Mouse (Mus musculus): Measurements from ENCODE around the gene Capn13. TPM values are rescaled to one million over a fixed set of nuclear protein-coding genes. Genes with fewer than 3 reads are reported as not detected.
"Not testable (repeated sequence)": the region's sequence is repeated elsewhere in the genome, so short reads cannot be mapped to it uniquely, and the experiment has no call there.

Capn13 gene
- polyA plus RNA-seq, 1 experiment from 2014 or later = not detected

DNA sequence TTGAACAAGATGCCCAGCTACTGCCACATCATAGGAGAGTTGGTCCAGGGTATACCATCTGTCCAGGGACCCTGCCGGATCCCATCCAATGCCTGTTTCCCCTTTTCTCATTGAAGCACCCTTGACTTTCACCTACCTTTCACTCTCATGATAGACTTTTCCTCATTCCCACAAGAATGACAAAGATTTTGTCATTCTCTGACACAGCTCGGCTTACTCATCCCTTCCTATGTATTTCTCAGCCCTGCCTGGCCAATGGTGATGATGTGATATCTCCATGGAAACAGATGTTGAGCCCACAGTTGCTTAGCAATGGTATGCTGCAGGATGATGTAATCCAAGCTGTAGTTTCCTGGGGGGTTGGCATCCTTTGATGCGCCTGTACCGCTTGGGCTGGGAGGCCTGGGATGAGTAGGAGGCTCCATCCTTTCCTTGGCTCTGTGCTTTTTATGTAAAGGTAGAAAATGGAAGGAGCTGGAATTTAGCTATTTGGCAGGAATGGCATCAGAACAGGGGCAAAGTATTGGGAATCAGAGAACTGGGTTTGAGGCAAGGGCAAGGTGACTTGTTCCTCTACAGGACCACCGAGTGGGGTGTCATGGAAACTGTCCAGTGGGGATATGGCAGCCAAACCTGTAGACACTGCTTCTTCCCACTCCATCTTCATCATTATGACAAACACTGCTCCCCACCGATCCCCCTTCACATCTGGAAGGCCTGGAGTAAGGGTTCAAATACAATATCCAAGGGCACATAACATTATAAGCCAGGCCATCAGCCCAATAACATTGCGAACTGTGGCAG lies 128.7 kb downstream of the Capn13 start:
- WGBS = 83% methylated on average over 7 of the region's 7 CpGs
- H3K4me3 ChIP-seq = no peak overlapping the region

DNA sequence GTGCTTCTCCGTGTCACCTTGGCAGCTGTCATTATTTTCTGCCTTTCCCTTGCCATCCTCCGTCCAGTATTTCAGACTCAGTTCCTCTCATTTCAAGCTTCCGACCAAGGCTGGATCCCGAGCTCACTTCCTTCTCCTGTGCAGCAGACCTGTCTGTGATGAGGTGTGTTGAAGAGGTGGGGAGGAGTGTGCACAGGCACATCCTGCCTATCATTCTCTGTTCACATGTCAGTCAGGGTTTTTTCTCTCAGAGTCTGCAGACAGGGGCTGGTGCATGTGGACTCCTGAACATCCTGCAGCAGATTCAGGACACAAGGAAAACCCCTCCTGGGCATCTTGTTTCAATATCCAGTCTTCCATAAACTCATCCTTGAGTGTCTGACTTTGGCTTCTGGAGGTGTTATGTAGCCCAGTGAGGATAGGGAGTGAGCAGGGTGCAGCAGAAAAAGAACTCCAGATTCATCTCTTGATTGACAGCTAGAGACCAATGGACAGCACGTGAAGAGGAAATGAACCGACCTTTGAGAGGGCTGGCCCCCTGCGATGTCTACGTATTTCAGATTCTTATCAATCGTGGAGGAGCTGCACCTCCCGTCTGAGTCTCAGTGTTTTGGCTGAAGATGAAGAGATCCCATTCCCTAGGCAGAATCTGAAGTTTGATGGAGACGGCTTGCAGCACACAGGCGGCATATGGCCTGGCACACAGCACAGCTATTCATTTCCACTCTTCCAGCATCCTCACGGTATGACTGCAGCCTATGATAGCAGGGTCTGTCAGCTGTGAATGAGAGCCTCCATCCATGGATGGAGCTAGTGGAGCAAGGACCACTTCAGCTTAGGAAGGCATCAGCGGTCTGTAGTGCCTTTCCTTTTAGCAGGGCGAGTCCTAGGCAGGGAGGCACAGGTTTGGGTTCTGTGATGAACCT lies 129.5 kb downstream of the Capn13 start:
- ATAC-seq (ENCODE audit: insufficient number of reproducible peaks, insufficient read depth, low FRiP score, low TSS enrichment) = no peak
- 77% methylated on average over 15 of the region's 15 CpGs for WGBS

More for the DNA sequence above, 128.7 kb downstream of the Capn13 start:
- Histone ChIP-seq H3K9ac (no peak overlapping the region), H3K4me1 (no peaks in the 10 kb centered on the region), H3K4me2 (replicated peaks) (no peak overlapping the region), H3K27me3 (no peaks in the 10 kb centered on the region), H3K9me3 (no peaks in the 10 kb centered on the region), H3K27ac (no peak overlapping the region), H3K36me3 (no peaks in the 10 kb centered on the region)
- no peak for ATAC-seq (ENCODE audit: insufficient number of reproducible peaks, insufficient read depth, low FRiP score, low TSS enrichment)

GRCm38 (mm10) chr17:73263077-73263501 lies 137.6 kb downstream of the Capn13 start:
- Histone ChIP-seq H3K4me3 (no peak overlapping the region), H3K4me1 (0 out of 2 replicates have a peak, but pooled peaks cover 3% of the 10 kb centered on the region), H3K9ac (no peak overlapping the region), H3K27me3 (no peaks in the 10 kb centered on the region), H3K36me3 (no peaks in the 10 kb centered on the region), H3K27ac (no peak overlapping the region), H3K4me2 (replicated peaks) (no peak overlapping the region), H3K9me3 (no peaks in the 10 kb centered on the region)
- ATAC-seq (ENCODE audit: insufficient number of reproducible peaks, insufficient read depth, low FRiP score, low TSS enrichment) = no peak
- WGBS = 85% methylated on average over 8 of the region's 8 CpGs

More for the DNA sequence above, 129.5 kb downstream of the Capn13 start:
- no peak overlapping the region for H3K4me2 ChIP-seq (replicated peaks)
- no peak overlapping the region for H3K27ac ChIP-seq
- no peaks in the 10 kb centered on the region for H3K4me1 ChIP-seq
- H3K9ac ChIP-seq = no peak overlapping the region
- no peaks in the 10 kb centered on the region for H3K9me3 ChIP-seq
- no peaks in the 10 kb centered on the region for H3K27me3 ChIP-seq
- H3K36me3 ChIP-seq = no peaks in the 10 kb centered on the region
- no peak overlapping the region for H3K4me3 ChIP-seq

DNA sequence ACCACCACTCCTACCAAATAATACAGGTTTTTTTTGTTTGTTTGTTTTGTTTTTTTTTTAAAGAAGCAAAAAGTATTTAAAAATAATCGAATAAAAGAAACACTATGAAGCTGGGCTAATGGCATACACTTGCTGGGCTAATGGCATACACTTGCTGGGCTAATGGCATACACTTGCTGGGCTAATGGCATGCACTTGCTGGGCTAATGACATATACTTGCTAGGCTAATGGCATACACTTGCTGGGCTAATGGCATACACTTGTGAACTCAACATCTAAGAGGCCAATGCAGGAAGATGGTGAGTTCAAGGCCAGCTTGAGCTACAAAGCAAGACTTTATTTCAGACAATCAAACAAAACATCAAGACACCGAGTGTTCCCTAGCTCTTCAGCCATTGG lies 138.1 kb downstream of the Capn13 start:
- Histone ChIP-seq H3K4me1 (0 out of 2 replicates have a peak, but pooled peaks cover 3% of the 10 kb centered on the region), H3K9ac (no peak overlapping the region), H3K4me3 (no peak overlapping the region), H3K4me2 (replicated peaks) (no peak overlapping the region), H3K27ac (no peak overlapping the region), H3K36me3 (no peaks in the 10 kb centered on the region), H3K27me3 (no peaks in the 10 kb centered on the region), H3K9me3 (no peaks in the 10 kb centered on the region)
- no peak for ATAC-seq (ENCODE audit: insufficient number of reproducible peaks, insufficient read depth, low FRiP score, low TSS enrichment)
- WGBS = 85% methylated on average over 2 of the region's 2 CpGs

DNA sequence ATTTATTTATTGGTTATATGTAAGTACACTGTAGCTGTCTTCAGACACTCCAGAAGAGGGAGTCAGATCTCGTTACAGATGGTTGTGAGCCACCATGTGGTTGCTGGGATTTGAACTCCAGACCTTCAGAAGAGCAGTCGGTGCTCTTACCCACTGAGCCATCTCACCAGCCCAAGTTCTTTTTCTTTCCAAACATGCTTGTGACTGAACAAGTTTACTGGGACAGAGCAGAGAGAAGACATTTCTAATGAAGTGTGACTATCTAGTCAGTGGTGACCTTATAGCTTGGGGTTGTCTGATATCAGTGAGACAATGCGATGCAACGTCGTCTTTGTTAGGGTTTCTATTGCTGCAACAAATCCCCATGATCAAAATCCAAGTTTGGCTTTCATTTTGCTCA lies 141.4 kb downstream of the Capn13 start:
- not testable (repeated sequence) for H3K4me2 ChIP-seq (replicated peaks); H3K36me3 ChIP-seq; H3K9me3 ChIP-seq; H3K27me3 ChIP-seq; H3K9ac ChIP-seq; H3K27ac ChIP-seq; ATAC-seq (ENCODE audit: insufficient number of reproducible peaks, insufficient read depth, low FRiP score, low TSS enrichment); H3K4me1 ChIP-seq; H3K4me3 ChIP-seq
- 96% methylated on average over 5 of the region's 5 CpGs for WGBS

DNA sequence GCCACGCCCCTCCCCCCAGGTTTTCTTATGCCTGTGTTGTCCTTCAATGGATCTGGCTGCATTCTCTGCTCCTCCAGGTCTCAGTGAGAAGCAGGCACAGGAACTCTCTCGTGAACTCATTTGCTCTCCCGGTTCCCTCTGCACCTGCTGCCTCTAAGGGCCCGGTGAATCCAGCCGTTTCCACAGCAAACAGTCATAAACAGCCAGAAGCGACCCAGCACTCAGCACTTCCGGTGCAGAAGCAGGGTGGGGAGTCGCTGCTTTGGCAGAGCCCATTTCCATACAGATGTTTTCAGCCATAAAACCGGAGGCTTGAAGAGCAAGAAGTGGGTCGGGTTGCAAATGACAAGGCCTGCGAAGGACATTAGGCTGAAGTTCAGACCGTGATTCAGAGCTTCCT lies 142.0 kb downstream of the Capn13 start:
- no peak overlapping the region for H3K9ac ChIP-seq

More for the DNA sequence above, 142.0 kb downstream of the Capn13 start:
- no peaks in the 10 kb centered on the region for H3K27me3 ChIP-seq
- no peak for ATAC-seq (ENCODE audit: insufficient number of reproducible peaks, insufficient read depth, low FRiP score, low TSS enrichment)
- H3K4me1 ChIP-seq = 0 out of 2 replicates have a peak, but pooled peaks cover 3% of the 10 kb centered on the region
- H3K9me3 ChIP-seq = no peaks in the 10 kb centered on the region
- H3K27ac ChIP-seq = no peak overlapping the region
- H3K4me3 ChIP-seq = no peak overlapping the region
- H3K4me2 ChIP-seq (replicated peaks) = no peak overlapping the region
- no peaks in the 10 kb centered on the region for H3K36me3 ChIP-seq
- WGBS = 45% methylated on average over 12 of the region's 12 CpGs

Measured in embryonic facial prominence, embryonic 12.5 days (tissue).